Mouse (Mus musculus) limb, embryonic 11.5 days (tissue): ENCODE data around the gene Vmn1r120. TPM values are rescaled to one million over a fixed set of nuclear protein-coding genes. Genes with fewer than 3 reads are reported as not detected.
"Not testable (repeated sequence)": the region's sequence is repeated elsewhere in the genome, so short reads cannot be mapped to it uniquely, and the experiment has no call there.

Source experiments
- ATAC-seq: fragments of 200-750 bp; cut with Nextera tagmentation; 2 replicates; pipeline ENCODE4 v1.8.0; 2017; ENCODE audit warnings: low read depth; ENCODE audit not compliant: insufficient number of reproducible peaks, low FRiP score, low TSS enrichment
- DNase-seq: peaks from one replicate; pipeline ENCODE4 v3.0.0-alpha.2; 2015; ENCODE audit warnings: low spot score
- H3K27ac ChIP-seq: fragments of 300-500 bp; sonication (generic); replicated peaks from 2 replicates; pipeline ENCODE4 v1.5.1; 2014; ENCODE audit warnings: low read depth, mild to moderate bottlenecking, low read length
- H3K27me3 ChIP-seq: fragments of 300-500 bp; sonication (generic); 2 replicates; pipeline ENCODE4 v1.6.1; 2014; ENCODE audit warnings: mild to moderate bottlenecking, low read length, mixed read lengths; ENCODE audit not compliant: control insufficient read depth, insufficient read depth
- H3K36me3 ChIP-seq: fragments of 300-500 bp; sonication (generic); 2 replicates; pipeline ENCODE4 v1.6.1; 2014; ENCODE audit warnings: mild to moderate bottlenecking, low read length, moderate library complexity, mixed read lengths; ENCODE audit not compliant: control insufficient read depth, insufficient read depth
- H3K4me1 ChIP-seq: fragments of 300-500 bp; sonication (generic); 2 replicates; pipeline ENCODE4 v1.6.1; 2014; ENCODE audit warnings: low read length, mixed read lengths; ENCODE audit not compliant: control insufficient read depth, insufficient read depth
- H3K4me2 ChIP-seq: fragments of 300-500 bp; sonication (generic); 2 replicates; pipeline ENCODE4 v1.6.1; 2014; ENCODE audit warnings: low read depth, mild to moderate bottlenecking, moderate library complexity; ENCODE audit not compliant: severe bottlenecking
- H3K4me3 ChIP-seq: fragments of 300-500 bp; sonication (generic); 2 replicates; pipeline ENCODE4 v1.5.1; 2014; ENCODE audit warnings: low read depth, low read length
- H3K9ac ChIP-seq: fragments of 300-500 bp; sonication (generic); 2 replicates; pipeline ENCODE4 v1.6.1; 2014; ENCODE audit warnings: mild to moderate bottlenecking, low read length
- H3K9me3 ChIP-seq: fragments of 300-500 bp; sonication (generic); 2 replicates; pipeline ENCODE4 v1.6.1; 2016; ENCODE audit warnings: low read length; ENCODE audit not compliant: control insufficient read depth
- WGBS: fragments of 180-500 bp; shearing (Covaris S2); extraction: QIAGEN DNeasy Blood & Tissue Kit; methylation state at CpG from one replicate; pipeline ENCODE4 v1.1.7; 2014; 5-methylcytosine and 5-hydroxymethylcytosine counted together
- polyA plus RNA-seq: library from polyadenylated mRNA; unstranded; fragments of >200 nt; fragmentation: Nextera tagmentation; extraction: Ambion mirVana; gene quantifications from 2 replicates; pipeline ENCODE4 v1.2.1, GENCODE M21; 2014

Vmn1r120 gene
- polyA plus RNA-seq: not detected in 2 replicates

DNA sequence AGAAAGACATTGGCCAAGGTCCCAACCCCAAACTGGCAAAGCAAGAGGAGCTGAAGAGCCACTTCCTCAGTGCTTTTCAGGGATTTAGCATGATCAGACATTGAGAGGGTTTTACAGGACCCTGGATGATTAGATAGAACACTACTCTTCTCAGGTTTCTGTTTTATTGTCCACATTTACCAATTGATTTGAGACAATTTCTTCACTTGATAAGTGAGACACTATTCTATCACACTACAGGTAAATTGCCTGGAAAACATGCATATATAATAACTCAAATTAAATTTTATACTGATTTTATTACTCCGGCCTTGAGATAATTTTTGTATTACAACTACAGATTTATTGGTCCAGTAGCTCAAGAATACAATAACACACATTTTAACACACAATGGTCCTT lies at the start of gene Vmn1r120:
Vmn1r120 (minus strand) TSS at position 101 of the 400 bp plus-strand sequence.
- not testable (repeated sequence) for DNase-seq, H3K27ac ChIP-seq, ATAC-seq, H3K4me3 ChIP-seq, H3K27me3 ChIP-seq, H3K4me1 ChIP-seq, H3K36me3 ChIP-seq, H3K9ac ChIP-seq, H3K4me2 ChIP-seq, H3K9me3 ChIP-seq
- WGBS: 100% methylated on average over 1 of the region's 1 CpGs

DNA sequence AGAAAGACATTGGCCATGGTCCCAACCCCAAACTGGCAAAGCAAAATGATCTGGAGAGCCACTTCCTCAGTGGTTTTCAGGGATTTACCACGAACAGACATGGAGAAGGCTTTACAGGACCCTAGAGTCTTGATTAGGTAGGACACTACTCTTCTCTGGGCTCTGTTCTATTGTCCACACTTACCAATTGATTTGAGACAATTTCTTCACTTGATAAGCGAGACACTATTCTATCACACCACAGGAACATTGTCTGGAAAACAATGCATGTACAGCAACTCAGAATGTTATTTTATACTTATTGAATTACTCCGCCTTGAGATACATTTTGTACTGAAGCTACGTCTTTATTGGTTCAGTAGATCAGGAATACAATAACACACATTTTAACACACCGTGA lies 44.8 kb upstream of the Vmn1r120 start, which contains the start of gene Vmn1r121:
Vmn1r121 (minus strand) TSS at position 101 of the 400 bp plus-strand sequence.
- DNase-seq, H3K27me3 ChIP-seq, H3K4me3 ChIP-seq, H3K36me3 ChIP-seq, H3K9ac ChIP-seq, ATAC-seq, H3K27ac ChIP-seq, H3K9me3 ChIP-seq, H3K4me1 ChIP-seq, H3K4me2 ChIP-seq: not testable (repeated sequence)
- WGBS: 79% methylated on average over 4 of the region's 5 CpGs

DNA sequence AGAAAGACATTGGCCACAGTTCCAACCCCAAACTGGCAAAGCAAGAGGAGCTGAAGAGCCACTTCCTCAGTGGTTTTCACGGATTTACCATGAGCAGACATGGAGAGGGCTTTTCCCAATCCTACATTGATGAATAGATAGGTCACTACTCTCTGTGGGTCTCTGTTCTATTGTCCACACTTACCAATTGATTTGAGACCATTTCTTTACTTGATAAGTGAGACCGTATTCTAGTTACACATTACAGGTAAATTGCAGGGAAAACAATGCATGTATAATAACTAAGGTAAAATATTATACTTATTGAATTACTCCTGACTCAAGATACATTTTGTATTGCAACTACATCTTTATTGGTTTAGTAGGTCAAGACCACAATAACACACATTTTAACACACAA lies 41.2 kb downstream of the Vmn1r120 start, which contains the start of gene Vmn1r119:
Vmn1r119 (minus strand) TSS at position 101 of the 400 bp plus-strand sequence.
- H3K9ac ChIP-seq, H3K4me3 ChIP-seq, ATAC-seq, H3K4me1 ChIP-seq, DNase-seq, H3K36me3 ChIP-seq, H3K27me3 ChIP-seq, H3K4me2 ChIP-seq, H3K9me3 ChIP-seq, H3K27ac ChIP-seq: not testable (repeated sequence)
- no CpG with 5 or more reads among the region's 2 CpGs for WGBS

Other genes starting within 250 kb of the Vmn1r120 start
- gene Vmn1r114, start 241.6 kb downstream of the Vmn1r120 start, polyA plus RNA-seq: not detected in 2 replicates
- gene Vmn1r115, start 208.8 kb downstream of the Vmn1r120 start, polyA plus RNA-seq: not detected in 2 replicates
- not detected in 2 replicates for gene Vmn1r116, start 181.5 kb downstream of the Vmn1r120 start, polyA plus RNA-seq
- gene Vmn1r117, start 169.7 kb downstream of the Vmn1r120 start, polyA plus RNA-seq: not detected in 2 replicates
- not detected in 2 replicates for gene Vmn1r118, start 141.4 kb downstream of the Vmn1r120 start, polyA plus RNA-seq
- gene Vmn1r119, start 41.3 kb downstream of the Vmn1r120 start, polyA plus RNA-seq: not detected in 2 replicates
- gene Vmn1r121, start 44.7 kb upstream of the Vmn1r120 start, polyA plus RNA-seq: not detected in 2 replicates
- gene Vmn1r122, start 80.3 kb upstream of the Vmn1r120 start, polyA plus RNA-seq: not detected in 2 replicates
- not detected in 2 replicates for gene Vmn1r123, start 108.4 kb upstream of the Vmn1r120 start, polyA plus RNA-seq
- not detected in 2 replicates for gene Gm5157, start 136.6 kb upstream of the Vmn1r120 start, polyA plus RNA-seq
- gene Vmn1r124, start 206.8 kb upstream of the Vmn1r120 start, polyA plus RNA-seq: not detected in 2 replicates
- not detected in 2 replicates for gene Vmn1r125, start 218.4 kb upstream of the Vmn1r120 start, polyA plus RNA-seq
- gene Vmn1r126, start 247.7 kb upstream of the Vmn1r120 start, polyA plus RNA-seq: not detected in 2 replicates